Mouse (Mus musculus) liver, postnatal 0 days (tissue): ENCODE measurements at regions not wholly inside any gene's neighbourhood (a gene's known extent, or its start where the extent isn't known, plus 50 kb on each side); places are given as distances from the start of the nearest gene placed in this dataset.

Source experiments
- ATAC-seq: fragments of 200-750 bp; cut with Nextera tagmentation; 2 replicates; pipeline ENCODE4 v1.8.0; 2017; ENCODE audit warnings: mild to moderate bottlenecking, moderate library complexity
- DNase-seq: peaks from one replicate; pipeline ENCODE4 v3.0.0-alpha.2; 2016
- H3K27ac ChIP-seq: fragments of 300-500 bp; sonication (generic); 2 replicates; pipeline ENCODE4 v1.5.1; 2014; ENCODE audit warnings: antibody characterized with exemption, moderate library complexity, mild to moderate bottlenecking, low read depth
- H3K27me3 ChIP-seq: fragments of 300-500 bp; sonication (generic); 2 replicates; pipeline ENCODE4 v1.6.1; 2014; ENCODE audit warnings: low read length, control low read depth, mixed read lengths; ENCODE audit not compliant: insufficient read depth
- H3K36me3 ChIP-seq: fragments of 300-500 bp; sonication (generic); replicated peaks from 2 replicates; pipeline ENCODE4 v1.6.1; 2014; ENCODE audit warnings: mild to moderate bottlenecking, control low read depth, low read length, moderate library complexity, mixed read lengths; ENCODE audit not compliant: insufficient read depth
- H3K4me1 ChIP-seq: fragments of 300-500 bp; sonication (generic); 2 replicates; pipeline ENCODE4 v1.6.1; 2014; ENCODE audit warnings: antibody characterized with exemption, mild to moderate bottlenecking, control low read depth; ENCODE audit not compliant: insufficient read depth
- H3K4me2 ChIP-seq: fragments of 300-500 bp; sonication (generic); 2 replicates; pipeline ENCODE4 v1.6.1; 2014; ENCODE audit warnings: low read depth, mild to moderate bottlenecking, low read length, moderate library complexity, mixed read lengths
- H3K4me3 ChIP-seq: fragments of 300-500 bp; sonication (generic); 2 replicates; pipeline ENCODE4 v1.5.1; 2014; ENCODE audit warnings: low read depth, low read length
- H3K9ac ChIP-seq: fragments of 300-500 bp; sonication (generic); replicated peaks from 2 replicates; pipeline ENCODE4 v1.6.1; 2014; ENCODE audit warnings: mild to moderate bottlenecking, moderate library complexity
- H3K9me3 ChIP-seq: fragments of 300-500 bp; sonication (generic); 2 replicates; pipeline ENCODE4 v1.6.1; 2016; ENCODE audit warnings: mild to moderate bottlenecking, control low read depth, low read length, mixed read lengths
- CTCF ChIP-seq: sonication (generic); IDR thresholded peaks from 2 replicates; pipeline ENCODE4 v1.5.1; 2016; ENCODE audit warnings: antibody characterized with exemption, low read depth
- EP300 ChIP-seq: IDR thresholded peaks from 2 replicates; pipeline ENCODE4 v1.6.1; 2016; ENCODE audit warnings: antibody characterized with exemption, low read depth, mild to moderate bottlenecking
- WGBS: fragments of 180-500 bp; shearing (Covaris S2); extraction: QIAGEN DNeasy Blood & Tissue Kit; methylation state at CpG from one replicate; pipeline ENCODE4 v1.1.7; 2014; ENCODE audit not compliant: insufficient replicate concordance; 5-methylcytosine and 5-hydroxymethylcytosine counted together

GRCm38 (mm10) chr1:193734014-193734763 lies 364.1 kb upstream of the Camk1g start:
- H3K4me3 ChIP-seq = no peak overlapping the region
- H3K4me1 ChIP-seq = no peaks in the 10 kb centered on the region
- no peak for ATAC-seq
- H3K27me3 ChIP-seq = 0 out of 2 replicates have a peak, but pooled peaks cover 3% of the 10 kb centered on the region
- H3K36me3 ChIP-seq = no peaks in the 10 kb centered on the region
- no peak for DNase-seq
- no peak overlapping the region for H3K9ac ChIP-seq
- no peak overlapping the region for H3K27ac ChIP-seq
- WGBS = 58% methylated on average over 4 of the region's 4 CpGs
- no peak overlapping the region for H3K4me2 ChIP-seq
- TF ChIP-seq CTCF (no peak), EP300 (no peak)
- no peaks in the 10 kb centered on the region for H3K9me3 ChIP-seq

- Histone ChIP-seq H3K4me3 (no peak overlapping the region), H3K4me2 (no peak overlapping the region), H3K27me3 (0 out of 2 replicates have a peak, but pooled peaks cover 3% of the 10 kb centered on the region), H3K9ac (no peak overlapping the region), H3K27ac (no peak overlapping the region), H3K9me3 (no peaks in the 10 kb centered on the region), H3K36me3 (no peaks in the 10 kb centered on the region), H3K4me1 (no peaks in the 10 kb centered on the region)
- ATAC-seq (no peak), DNase-seq (no peak)
- 20% methylated on average over 5 of the region's 5 CpGs for WGBS
- TF ChIP-seq EP300 (no peak), CTCF (no peak)
These were observed 363.3 kb upstream of the Camk1g start for GRCm38 (mm10) chr1:193733402-193733801.

DNA sequence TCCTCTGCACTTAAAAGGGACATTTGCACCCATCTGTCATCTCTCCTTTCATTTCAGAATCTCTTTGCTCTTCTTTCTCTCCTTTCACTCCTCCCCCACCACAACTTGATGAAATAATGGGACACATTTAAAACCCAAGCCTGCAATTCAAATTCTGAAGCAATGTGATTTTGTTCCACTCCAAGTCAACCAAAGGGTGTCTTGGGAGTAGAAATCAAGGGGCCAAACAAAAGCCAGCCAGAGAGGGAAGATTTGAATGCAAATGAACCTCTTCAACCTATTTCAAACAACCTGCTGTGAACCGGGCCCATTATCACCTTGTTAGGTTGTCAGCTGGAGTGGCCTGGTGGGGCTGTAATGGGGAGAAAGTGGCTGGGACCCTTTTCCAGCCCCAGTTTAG lies 362.0 kb upstream of the Camk1g start:
- H3K36me3 ChIP-seq = no peaks in the 10 kb centered on the region
- no peak for DNase-seq
- 21% methylated on average over 1 of the region's 1 CpGs for WGBS
- H3K27me3 ChIP-seq = 0 out of 2 replicates have a peak, but pooled peaks cover 3% of the 10 kb centered on the region
- no peak overlapping the region for H3K4me3 ChIP-seq
- H3K27ac ChIP-seq = no peak overlapping the region
- TF ChIP-seq CTCF (no peak), EP300 (no peak)
- no peak for ATAC-seq
- H3K4me1 ChIP-seq = no peaks in the 10 kb centered on the region
- no peak overlapping the region for H3K4me2 ChIP-seq
- H3K9me3 ChIP-seq = no peaks in the 10 kb centered on the region
- H3K9ac ChIP-seq = no peak overlapping the region

- H3K4me1 ChIP-seq = no peaks in the 10 kb centered on the region
- H3K4me3 ChIP-seq = no peak overlapping the region
- H3K27ac ChIP-seq = no peak overlapping the region
- H3K9me3 ChIP-seq = no peaks in the 10 kb centered on the region
- no peaks in the 10 kb centered on the region for H3K27me3 ChIP-seq
- no peak overlapping the region for H3K4me2 ChIP-seq
- no peak for TF ChIP-seq EP300
- TF ChIP-seq CTCF = no peak
- no peak for DNase-seq
- H3K36me3 ChIP-seq = no peaks in the 10 kb centered on the region
- no peak overlapping the region for H3K9ac ChIP-seq
- ATAC-seq = no peak
- 67% methylated on average over 2 of the region's 2 CpGs for WGBS
These were observed 351.8 kb upstream of the Camk1g start for GRCm38 (mm10) chr1:193721850-193722249.

DNA sequence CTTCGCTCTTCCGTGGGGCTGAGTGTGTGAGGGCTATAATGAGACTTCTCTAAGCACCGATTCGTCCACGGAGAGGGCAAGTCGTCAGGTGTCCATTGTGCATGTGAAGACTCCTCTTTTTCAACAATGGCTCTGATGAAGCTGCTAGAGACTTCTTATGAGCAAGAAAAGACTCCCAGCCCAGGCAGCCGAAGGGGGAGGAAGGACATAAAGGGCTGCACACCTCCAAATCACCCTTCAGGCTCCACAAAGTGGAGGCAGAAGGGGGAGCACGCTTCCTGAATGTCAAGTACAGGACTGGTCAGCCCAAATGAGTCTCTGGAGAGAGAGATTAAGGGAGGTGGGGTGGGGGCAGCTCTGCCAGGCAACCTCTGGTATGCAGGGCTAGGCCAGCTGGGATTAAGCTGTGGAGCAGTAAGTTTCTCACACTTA lies 350.3 kb upstream of the Camk1g start:
- no peak overlapping the region for H3K4me3 ChIP-seq
- no peak for TF ChIP-seq EP300
- no peak for TF ChIP-seq CTCF
- 71% methylated on average over 8 of the region's 8 CpGs for WGBS
- no peaks in the 10 kb centered on the region for H3K9me3 ChIP-seq
- no peak overlapping the region for H3K4me2 ChIP-seq
- no peak overlapping the region for H3K27ac ChIP-seq
- no peak overlapping the region for H3K9ac ChIP-seq
- no peaks in the 10 kb centered on the region for H3K27me3 ChIP-seq
- ATAC-seq (no peak), DNase-seq (no peak)
- H3K36me3 ChIP-seq = no peaks in the 10 kb centered on the region
- H3K4me1 ChIP-seq = no peaks in the 10 kb centered on the region

DNA sequence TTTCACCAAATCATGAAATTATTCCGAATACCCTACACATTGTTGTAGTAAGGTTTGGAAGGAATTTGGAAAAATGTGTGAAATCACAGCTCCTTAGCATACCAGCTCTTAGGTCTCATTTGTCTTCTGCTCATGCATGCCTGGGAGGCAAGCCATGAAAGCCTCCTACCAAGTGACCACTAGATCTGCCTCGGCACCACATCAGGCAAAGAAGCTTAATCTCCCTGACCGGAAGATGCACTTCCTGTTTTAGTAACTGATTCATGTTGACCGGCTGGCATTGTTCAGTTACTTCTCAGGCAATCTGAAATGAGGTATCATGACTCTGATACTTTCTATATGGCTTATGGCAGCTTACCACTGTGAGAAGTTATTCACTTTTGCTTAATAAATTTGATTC lies 345.2 kb upstream of the Camk1g start:
- H3K4me1 ChIP-seq = no peaks in the 10 kb centered on the region
- no peak overlapping the region for H3K9ac ChIP-seq
- H3K4me2 ChIP-seq = no peak overlapping the region
- H3K4me3 ChIP-seq = no peak overlapping the region
- H3K27me3 ChIP-seq = no peaks in the 10 kb centered on the region
- no peaks in the 10 kb centered on the region for H3K36me3 ChIP-seq
- DNase-seq (no peak), ATAC-seq (no peak)
- no peaks in the 10 kb centered on the region for H3K9me3 ChIP-seq
- WGBS = 35% methylated on average over 4 of the region's 4 CpGs
- TF ChIP-seq CTCF (no peak), EP300 (no peak)
- H3K27ac ChIP-seq = no peak overlapping the region

DNA sequence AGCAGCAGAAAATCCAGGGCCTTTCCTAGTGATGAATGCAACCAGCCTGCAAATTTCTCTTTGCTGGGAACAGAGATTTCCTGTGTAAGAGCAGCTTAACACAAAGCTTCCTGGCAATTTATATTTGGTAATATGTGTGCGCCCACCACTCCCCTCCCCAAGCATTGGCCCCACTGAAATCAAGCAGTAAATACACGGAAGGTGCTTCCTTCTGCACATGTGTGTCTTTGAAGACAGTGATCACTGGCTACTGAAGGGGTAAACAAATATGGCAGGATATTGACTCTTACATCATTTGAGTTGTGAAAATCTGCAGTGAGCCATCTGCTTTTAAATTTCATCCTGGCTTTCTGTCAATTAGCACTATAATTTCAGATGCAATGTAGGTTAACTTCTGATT lies 344.5 kb upstream of the Camk1g start:
- no peak for DNase-seq
- no peaks in the 10 kb centered on the region for H3K27me3 ChIP-seq
- TF ChIP-seq CTCF (no peak), EP300 (no peak)
- WGBS = 63% methylated on average over 2 of the region's 2 CpGs
- no peaks in the 10 kb centered on the region for H3K9me3 ChIP-seq
- H3K4me2 ChIP-seq = no peak overlapping the region
- no peak overlapping the region for H3K4me3 ChIP-seq
- H3K9ac ChIP-seq = no peak overlapping the region
- H3K27ac ChIP-seq = no peak overlapping the region
- no peaks in the 10 kb centered on the region for H3K4me1 ChIP-seq
- no peak for ATAC-seq
- no peaks in the 10 kb centered on the region for H3K36me3 ChIP-seq
